ENCODE assay signal across 8 mouse cellular contexts in the genomic region with DNA sequence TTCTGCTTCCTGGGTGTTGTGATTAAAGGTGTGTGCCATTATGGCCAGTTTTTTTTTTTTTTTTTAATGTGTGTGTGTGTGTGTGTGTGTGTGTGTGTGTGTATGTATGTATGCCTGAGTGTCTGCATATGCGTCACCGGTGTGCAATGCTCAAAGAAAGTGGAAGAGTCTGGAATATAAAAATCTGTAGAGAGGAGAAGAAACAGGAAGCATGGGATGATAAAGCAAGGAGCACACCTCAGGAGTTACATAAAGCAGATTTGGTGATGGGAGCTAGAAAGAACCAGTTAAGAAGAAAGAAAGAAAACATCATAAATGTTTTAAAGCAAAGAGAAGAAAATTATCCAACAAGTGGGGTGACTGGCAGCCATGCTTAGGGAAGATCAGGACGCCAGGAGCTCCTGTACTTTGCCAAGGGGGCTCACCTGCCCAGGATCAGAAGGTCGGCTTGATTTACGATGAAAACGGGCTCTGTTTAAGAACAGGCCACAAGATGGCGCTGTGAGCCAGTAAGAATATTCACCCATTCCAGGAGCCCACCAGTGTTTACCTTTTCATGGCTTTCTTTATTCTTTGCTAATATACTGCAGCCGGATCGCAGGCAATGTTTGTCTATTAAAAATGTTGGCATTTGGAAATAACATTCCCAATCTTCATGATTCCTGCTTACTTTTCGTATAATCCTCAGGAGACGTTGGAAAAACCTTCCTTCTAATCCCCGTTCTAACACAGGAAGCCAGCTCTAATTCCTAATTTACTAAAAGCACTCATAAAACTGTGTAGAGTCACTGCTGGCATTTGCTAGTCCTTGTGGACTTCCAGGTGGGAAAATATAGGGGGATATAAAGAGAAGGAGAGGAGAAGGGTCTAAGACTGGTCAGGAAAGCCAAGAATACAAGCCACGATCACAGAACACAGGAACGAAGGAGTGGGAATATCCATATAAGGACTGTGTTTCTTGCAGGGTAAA.
A peak's percentile ranks its signal among the peaks of the same experiment; 100 is the strongest.
DNase-seq lines count a peak whose midpoint lies in the region; ATAC-seq and TF ChIP-seq lines count a peak whose summit lies in the region.

No protein-coding gene starts in this region.

- TF ChIP-seq EP300 in stomach, postnatal 0 days (optimal IDR thresholded peaks at IDR 0.05), result no peak

- ATAC-seq in frontal cortex, adult (ENCODE audit: low TSS enrichment), result peak; percentile 88
- ATAC-seq in midbrain, embryonic 15.5 days (replicated peaks), result peak; percentile 90
- no peak for ATAC-seq in stomach, postnatal 0 days (ENCODE audit: low FRiP score, low TSS enrichment)

- no peak overlapping the region for H3K9ac ChIP-seq in midbrain, embryonic 15.5 days
- H3K9ac ChIP-seq in stomach, postnatal 0 days (ENCODE audit: low read length), result no peak overlapping the region

- H3K9me3 ChIP-seq in midbrain, embryonic 15.5 days, result no peaks in the 10 kb centered on the region
- H3K9me3 ChIP-seq in stomach, postnatal 0 days (ENCODE audit: control insufficient read depth, low read length), result no peaks in the 10 kb centered on the region

- no peaks in the 10 kb centered on the region for H3K27me3 ChIP-seq in spleen, adult 2 months (ENCODE audit: control insufficient read depth, insufficient read depth, low read length)
- no peaks in the 10 kb centered on the region for H3K27me3 ChIP-seq in cerebellum, adult 2 months (ENCODE audit: control insufficient read depth, insufficient read depth, low read length)
- H3K27me3 ChIP-seq in midbrain, embryonic 15.5 days (replicated peaks), result no peaks in the 10 kb centered on the region
- no peaks in the 10 kb centered on the region for H3K27me3 ChIP-seq in stomach, postnatal 0 days (ENCODE audit: control insufficient read depth, insufficient read depth, low read length)

- no peak overlapping the region for H3K27ac ChIP-seq in spleen, adult 2 months (ENCODE audit: insufficient read depth, low read length)
- no peak overlapping the region for H3K27ac ChIP-seq in cerebellum, adult 2 months (ENCODE audit: insufficient read depth, low read length)
- peak overlapping the region; percentile 71 for H3K27ac ChIP-seq in midbrain, embryonic 15.5 days
- H3K27ac ChIP-seq in stomach, postnatal 0 days (replicated peaks), result no peak overlapping the region

- intact Hi-C loops in left cerebral cortex, postnatal 36 days (cut with DNase I), result loop anchor here (5.0 kb wide), 2 partner anchors 973 to 1098 kb away; no protein-coding TSS in a partner anchor

- H3K36me3 ChIP-seq in spleen, adult 2 months (ENCODE audit: control insufficient read depth, insufficient read depth, low read length), result no peaks in the 10 kb centered on the region
- H3K36me3 ChIP-seq in midbrain, embryonic 15.5 days (replicated peaks), result no peaks in the 10 kb centered on the region
- no peaks in the 10 kb centered on the region for H3K36me3 ChIP-seq in stomach, postnatal 0 days (ENCODE audit: control insufficient read depth, insufficient read depth, low read length)

- H3K4me3 ChIP-seq in spleen, adult 2 months (ENCODE audit: extremely low read depth, insufficient read depth, insufficient read length), result no peak overlapping the region
- H3K4me3 ChIP-seq in cerebellum, adult 2 months (replicated peaks; ENCODE audit: insufficient read depth, low read depth, low read length), result no peak overlapping the region
- no peak overlapping the region for H3K4me3 ChIP-seq in midbrain, embryonic 15.5 days
- H3K4me3 ChIP-seq in stomach, postnatal 0 days (ENCODE audit: low read depth, low read length), result no peak overlapping the region

- DNase-seq in spleen, adult 2 months (ENCODE audit: low read depth in 1 of 2, low spot score in 2 of 2), result peak; percentile 1 to 8
- DNase-seq in spleen, adult 12 weeks (ENCODE audit: low spot score), result no peak
- peak; percentile 35 to 56 for DNase-seq in cerebellum, adult 2 months
- DNase-seq in kidney, adult 11 months, result peak; percentile 15
- peak; percentile 66 to 76 for DNase-seq in left cerebral cortex, postnatal 36 days (ENCODE audit: low spot score in 2 of 2)
- peak; percentile 67 for DNase-seq in stomach, postnatal 0 days (ENCODE audit: low spot score)

- no peaks in the 10 kb centered on the region for H3K4me1 ChIP-seq in spleen, adult 2 months (ENCODE audit: control insufficient read depth, insufficient read depth, insufficient read length)
- no peaks in the 10 kb centered on the region for H3K4me1 ChIP-seq in cerebellum, adult 2 months (ENCODE audit: control insufficient read depth, insufficient read depth, low read length)
- peaks cover 6% of the 10 kb centered on the region for H3K4me1 ChIP-seq in midbrain, embryonic 15.5 days
- no peaks in the 10 kb centered on the region for H3K4me1 ChIP-seq in stomach, postnatal 0 days (replicated peaks; ENCODE audit: control insufficient read depth, insufficient read depth)

- peak; percentile 48; the same call in 1 of the 2 replicates for TF ChIP-seq CTCF in spleen, adult 2 months (IDR thresholded peaks at IDR 0.05; ENCODE audit: extremely low read depth, insufficient read depth, insufficient read length, insufficient replicate concordance)
- peak; percentile 67 for TF ChIP-seq CTCF in cerebellum, adult 2 months (IDR thresholded peaks at IDR 0.05; ENCODE audit: borderline replicate concordance, insufficient read depth, low read depth, low read length)
- peak; percentile 92 for TF ChIP-seq CTCF in stomach, postnatal 0 days (IDR thresholded peaks at IDR 0.05; ENCODE audit: low read depth)

- no peak for TF ChIP-seq POLR2A in spleen, adult 2 months (IDR thresholded peaks at IDR 0.05; ENCODE audit: low read depth, low read length)
- no peak for TF ChIP-seq POLR2A in cerebellum, adult 2 months (IDR thresholded peaks at IDR 0.05; ENCODE audit: borderline replicate concordance, insufficient read depth, low read length)

- WGBS in spleen, adult 2 months, result 34% methylated on average over 14 of the region's 14 CpGs
- 33% methylated on average over 14 of the region's 14 CpGs for whole genome bisulfite sequencing in cerebellum, adult 2 months
- 32% methylated on average over 14 of the region's 14 CpGs for WGBS in midbrain, embryonic 15.5 days
- 25% methylated on average over 14 of the region's 14 CpGs for WGBS in stomach, postnatal 0 days

- peak overlapping the region; percentile 23; the same call in 1 of the 2 replicates for H3K4me2 ChIP-seq in midbrain, embryonic 15.5 days
- peak overlapping the region; percentile 26 for H3K4me2 ChIP-seq in stomach, postnatal 0 days (replicated peaks; ENCODE audit: low read depth)
